Mouse (Mus musculus): ENCODE data around the gene Cope.

DNA sequence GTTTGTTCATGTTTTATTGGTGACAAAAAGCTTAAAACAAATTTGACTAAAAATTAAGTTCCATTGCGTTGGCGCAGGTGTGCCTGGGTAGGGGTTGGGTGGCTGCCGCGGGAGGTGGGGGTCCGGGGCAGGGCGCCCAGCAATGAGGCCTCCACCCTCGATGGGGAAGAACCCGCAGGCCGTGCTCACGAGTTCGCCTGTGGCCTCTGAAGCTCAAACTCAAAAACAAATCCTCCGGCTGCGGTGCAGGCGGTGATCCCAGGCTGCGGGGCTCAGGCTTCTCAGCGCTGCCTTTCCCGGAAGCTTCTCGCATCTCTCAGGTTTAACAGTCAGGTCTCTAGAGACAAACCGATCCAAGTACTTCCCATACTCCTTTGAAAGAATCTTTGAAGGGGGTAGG, 29.2 kb downstream of the Cope start:
- no peak for TF ChIP-seq EP300 (IDR thresholded peaks at IDR 0.05)
- TF ChIP-seq CTCF (IDR thresholded peaks at IDR 0.05) = no peak
